In genomic region chr2:49367546-49367917, GRCm38 (mm10) we compare ENCODE assay signal across 25 mouse cellular contexts.
DNase-seq lines count a peak whose midpoint lies in the region; ATAC-seq and TF ChIP-seq lines count a peak whose summit lies in the region.
"Had no signal": no experiment of that assay in that cellular context is flagged by ENCODE, and none has a peak within 500 bp of the region (broad histone marks: within the 10 kb centered on the region; RNA-seq: fewer than 3 reads in every experiment).

No protein-coding gene starts in this region.

- H3K9ac ChIP-seq in heart, embryonic 12.5 days = no peak overlapping the region
- H3K9ac ChIP-seq in heart, postnatal 0 days (replicated peaks; ENCODE audit: low read depth, low read length) = no peak overlapping the region
- H3K9ac ChIP-seq in heart, adult 2 months (ENCODE audit: low read depth, low read length) = no peak overlapping the region
- H3K9ac ChIP-seq: limb, embryonic 15.5 days; liver, embryonic 13.5 days; midbrain, embryonic 13.5 days; neural tube, embryonic 13.5 days had no signal

- intact Hi-C loops in heart, adult 2 months (cut with DNase I) = no loop called here

- 33% methylated on average over 17 of the region's 17 CpGs for WGBS in heart, embryonic 12.5 days
- 23% methylated on average over 17 of the region's 17 CpGs for WGBS in heart, postnatal 0 days
- WGBS in heart, adult 2 months = 39% methylated on average over 17 of the region's 17 CpGs

- no peak for DNase-seq in heart, adult 9 months (ENCODE audit: low spot score in 2 of 2)
- peak; percentile 16 for DNase-seq in heart, postnatal 0 days (ENCODE audit: low spot score)
- no peak for DNase-seq in heart, adult 2 months
- DNase-seq in adrenal gland, postnatal 10 days = peak; percentile 30
- DNase-seq in adrenal gland, postnatal 36 days = peak; percentile 22 to 37
- DNase-seq in gastrocnemius, adult 18-20 months (ENCODE audit: low spot score) = no peak
- DNase-seq in thymus, postnatal 14 days = no peak
- DNase-seq: B cell, adult 2 months; cerebellum, adult 2 months; cerebellum, postnatal 14 days; kidney, postnatal 14 days; layer of hippocampus, adult 9-11 months; liver, embryonic 13.5 days; lung, adult 18-20 months; lung, postnatal 4 days had no signal

- peak overlapping the region; percentile 45 for H3K4me2 ChIP-seq in heart, embryonic 12.5 days
- peak overlapping the region; percentile 41 for H3K4me2 ChIP-seq in heart, postnatal 0 days (ENCODE audit: low read depth, low read length)
- H3K4me2 ChIP-seq: limb, embryonic 15.5 days; liver, embryonic 13.5 days; midbrain, embryonic 13.5 days; neural tube, embryonic 13.5 days had no signal

- no peaks in the 10 kb centered on the region for H3K36me3 ChIP-seq in heart, embryonic 12.5 days
- H3K36me3 ChIP-seq in heart, postnatal 0 days (replicated peaks; ENCODE audit: control insufficient read depth, insufficient read depth, low read length) = no peaks in the 10 kb centered on the region
- no peaks in the 10 kb centered on the region for H3K36me3 ChIP-seq in heart, adult 2 months (ENCODE audit: control insufficient read depth, insufficient read depth, low read length)
- H3K36me3 ChIP-seq: G1E; limb, embryonic 10.5 days; limb, embryonic 15.5 days; liver, embryonic 13.5 days; midbrain, embryonic 13.5 days; neural tube, embryonic 13.5 days had no signal

- no peaks in the 10 kb centered on the region for H3K9me3 ChIP-seq in heart, embryonic 12.5 days (replicated peaks)
- no peaks in the 10 kb centered on the region for H3K9me3 ChIP-seq in heart, postnatal 0 days (replicated peaks; ENCODE audit: control insufficient read depth, low read length)
- H3K9me3 ChIP-seq: G1E; limb, embryonic 10.5 days; limb, embryonic 15.5 days; liver, embryonic 13.5 days; midbrain, embryonic 13.5 days; neural tube, embryonic 13.5 days had no signal

- TF ChIP-seq EP300 in heart, postnatal 0 days (IDR thresholded peaks at IDR 0.05; ENCODE audit: low read depth) = no peak
- TF ChIP-seq EP300 in heart, adult 2 months (IDR thresholded peaks at IDR 0.05; ENCODE audit: insufficient read depth, low read depth, low read length) = no peak

- H3K27me3 ChIP-seq in heart, embryonic 12.5 days (replicated peaks) = no peaks in the 10 kb centered on the region
- no peaks in the 10 kb centered on the region for H3K27me3 ChIP-seq in heart, postnatal 0 days (ENCODE audit: control insufficient read depth, insufficient read depth, low read length)
- H3K27me3 ChIP-seq in heart, adult 2 months (ENCODE audit: control insufficient read depth, insufficient read depth, low read length) = no peaks in the 10 kb centered on the region; the same call in 1 of the 2 replicates
- H3K27me3 ChIP-seq: limb, embryonic 15.5 days; liver, embryonic 13.5 days; midbrain, embryonic 13.5 days; neural tube, embryonic 13.5 days had no signal

- ATAC-seq in heart, embryonic 12.5 days (ENCODE audit: insufficient number of reproducible peaks, low FRiP score) = peak; percentile 59; the same call in 1 of the 2 replicates
- ATAC-seq in heart, postnatal 0 days (ENCODE audit: insufficient read depth, low read depth) = peak; percentile 39; the same call in 1 of the 2 replicates
- ATAC-seq: forebrain, embryonic 16.5 days; hindbrain, embryonic 16.5 days; lung, postnatal 0 days; midbrain, embryonic 13.5 days had no signal

- no peak for TF ChIP-seq POLR2A in heart, adult 2 months (IDR thresholded peaks at IDR 0.05; ENCODE audit: insufficient read depth, low read depth, low read length)

- no peaks in the 10 kb centered on the region for H3K79me2 ChIP-seq in heart, adult 2 months (replicated peaks; ENCODE audit: control insufficient read depth, insufficient read depth, low read length)

- H3K4me1 ChIP-seq in heart, embryonic 12.5 days (replicated peaks) = peaks cover 22% of the 10 kb centered on the region
- peaks cover 5% of the 10 kb centered on the region; the same call in 1 of the 2 replicates for H3K4me1 ChIP-seq in heart, postnatal 0 days (ENCODE audit: control insufficient read depth, insufficient read depth)
- H3K4me1 ChIP-seq in heart, adult 2 months (ENCODE audit: control insufficient read depth, insufficient read depth, low read length) = no peaks in the 10 kb centered on the region; the same call in 1 of the 2 replicates
- H3K4me1 ChIP-seq: liver, embryonic 13.5 days; midbrain, embryonic 13.5 days; neural tube, embryonic 13.5 days had no signal

- no peak overlapping the region for H3K4me3 ChIP-seq in heart, embryonic 12.5 days
- H3K4me3 ChIP-seq in heart, postnatal 0 days (ENCODE audit: low read depth, low read length) = no peak overlapping the region
- H3K4me3 ChIP-seq in heart, adult 2 months = no peak overlapping the region
- H3K4me3 ChIP-seq: erythroblast, embryonic 14.5 days; limb, embryonic 10.5 days; limb, embryonic 15.5 days; liver, embryonic 13.5 days; midbrain, embryonic 13.5 days; neural tube, embryonic 13.5 days had no signal

- H3K27ac ChIP-seq in heart, embryonic 12.5 days (ENCODE audit: poor library complexity, severe bottlenecking) = no peak overlapping the region
- H3K27ac ChIP-seq in heart, postnatal 0 days (ENCODE audit: low read depth) = no peak overlapping the region
- no peak overlapping the region for H3K27ac ChIP-seq in heart, adult 2 months
- H3K27ac ChIP-seq: limb, embryonic 10.5 days; limb, embryonic 15.5 days; liver, embryonic 13.5 days; midbrain, embryonic 13.5 days; neural tube, embryonic 13.5 days had no signal

- no peak for TF ChIP-seq CTCF in heart, postnatal 0 days (IDR thresholded peaks at IDR 0.05; ENCODE audit: low read depth)
- no peak for TF ChIP-seq CTCF in heart, adult 2 months (IDR thresholded peaks at IDR 0.05)

Comparison
In these comparisons a context has a peak if more than half of its experiments do, and no peak if none do; other contexts are left out.
1. DNase-seq: peak in heart, postnatal 0 days (single experiment), adrenal gland, postnatal 10 days (single experiment) and adrenal gland, postnatal 36 days (2 of 2); none in heart, adult 9 months (0 of 2), heart, adult 2 months (0 of 2), gastrocnemius, adult 18-20 months (single experiment) and thymus, postnatal 14 days (single experiment).